Mouse (Mus musculus): Measurements from ENCODE around the gene Pds5b.
A peak's percentile ranks its signal among the peaks of the same experiment; 100 is the strongest.
"Not testable (repeated sequence)": the region's sequence is repeated elsewhere in the genome, so short reads cannot be mapped to it uniquely, and the experiment has no call there.

Pds5b gene

DNA sequence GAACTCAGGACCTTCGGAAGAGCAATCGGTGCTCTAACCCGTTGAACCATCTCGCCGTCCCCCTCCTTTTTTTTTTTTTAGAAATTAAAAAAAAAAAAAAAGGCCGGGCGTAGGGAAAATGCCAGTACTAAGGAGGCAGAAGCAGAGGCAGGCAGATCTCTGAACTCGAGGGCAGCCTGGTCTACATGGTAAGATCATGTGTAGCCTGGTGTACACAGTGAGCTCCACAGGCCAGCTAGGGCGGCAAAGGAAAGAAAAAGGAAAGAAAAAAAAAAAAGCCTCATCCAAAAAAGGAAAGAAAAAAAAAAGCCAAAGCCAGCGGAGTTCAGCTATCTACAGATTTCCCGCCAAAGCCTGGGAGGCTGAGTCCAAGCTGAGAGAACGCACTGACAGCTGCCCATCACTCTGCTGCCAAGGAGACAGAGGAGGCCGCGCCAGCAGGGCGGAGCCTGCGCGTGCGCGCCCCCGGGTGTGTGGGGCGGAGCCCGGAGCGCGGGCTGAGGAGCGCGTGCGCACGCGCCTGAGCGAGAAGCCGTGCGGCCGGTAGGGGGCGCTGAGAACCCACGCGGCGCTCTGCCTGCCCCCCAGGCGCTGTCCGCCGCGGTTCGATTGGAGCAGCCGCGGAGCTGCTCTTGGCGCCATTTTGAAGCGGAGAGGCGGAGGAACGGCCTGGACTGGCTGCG lies at the start of gene Pds5b:
Gene Pds5b, plus strand, starts transcription at position 587 of the 683 bp plus-strand sequence.
- peak; percentile 89 to 93 for DNase-seq (ENCODE audit: low spot score in 2 of 2)

DNA sequence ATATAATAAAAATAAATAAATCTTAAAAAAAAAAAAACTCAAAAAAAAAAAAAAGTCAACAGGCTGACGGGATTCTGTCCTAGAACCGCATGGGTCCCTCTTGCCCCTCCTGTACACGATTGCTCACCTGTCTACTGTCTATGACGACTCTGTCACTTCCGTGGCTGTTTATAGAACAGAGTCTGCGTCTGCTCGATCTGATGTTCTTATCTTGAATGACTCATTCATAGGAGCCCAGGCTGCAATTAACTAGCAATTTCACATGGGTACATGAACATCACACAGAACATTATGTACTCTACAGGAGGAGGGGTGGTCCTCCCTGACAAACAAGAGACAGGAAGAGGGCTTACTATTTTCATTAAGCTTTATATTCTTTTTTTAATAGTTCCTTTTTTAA lies 48.0 kb upstream of the Pds5b start:
- DNase-seq (ENCODE audit: low spot score in 2 of 2): no peak

DNA sequence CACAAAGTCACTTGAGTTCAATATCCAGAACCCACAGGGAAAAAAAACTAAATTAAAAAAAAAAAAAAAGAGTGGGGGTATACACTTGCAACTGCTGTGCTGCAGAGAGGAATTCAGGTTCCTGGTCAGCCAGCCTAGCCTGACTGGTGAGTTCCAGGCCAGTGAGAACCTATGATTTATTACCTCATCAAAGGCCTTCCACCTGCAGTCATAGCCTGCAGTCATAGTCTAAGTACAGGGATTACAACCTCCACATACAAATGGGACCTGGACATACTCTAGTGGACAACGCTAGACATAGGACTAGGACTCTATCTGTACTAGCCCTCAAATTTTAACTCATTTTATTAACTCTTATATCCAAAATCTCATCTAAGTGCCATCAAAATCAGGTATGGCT lies 44.3 kb upstream of the Pds5b start:
- no peak for DNase-seq (ENCODE audit: low spot score in 2 of 2)

DNA sequence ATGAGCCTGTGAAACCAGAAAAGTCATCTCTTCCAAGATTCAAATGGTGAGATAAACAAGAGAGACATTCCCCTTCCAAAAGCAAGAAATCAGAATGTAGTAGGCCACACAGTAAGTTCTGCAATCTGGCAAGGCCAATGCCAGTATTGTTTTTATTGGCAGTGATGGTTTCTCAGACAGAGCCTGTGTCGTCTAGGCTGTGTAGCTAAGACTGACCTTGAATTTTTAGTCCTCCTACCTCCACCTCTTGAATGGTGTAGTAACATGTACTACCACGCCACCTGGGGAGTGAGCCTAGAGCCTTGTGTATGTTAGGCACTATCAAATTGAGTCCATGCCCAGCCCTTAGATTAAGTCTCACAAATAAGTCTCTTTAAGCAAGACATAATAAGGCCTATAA lies 43.8 kb upstream of the Pds5b start:
- DNase-seq (ENCODE audit: low spot score in 2 of 2): no peak

DNA sequence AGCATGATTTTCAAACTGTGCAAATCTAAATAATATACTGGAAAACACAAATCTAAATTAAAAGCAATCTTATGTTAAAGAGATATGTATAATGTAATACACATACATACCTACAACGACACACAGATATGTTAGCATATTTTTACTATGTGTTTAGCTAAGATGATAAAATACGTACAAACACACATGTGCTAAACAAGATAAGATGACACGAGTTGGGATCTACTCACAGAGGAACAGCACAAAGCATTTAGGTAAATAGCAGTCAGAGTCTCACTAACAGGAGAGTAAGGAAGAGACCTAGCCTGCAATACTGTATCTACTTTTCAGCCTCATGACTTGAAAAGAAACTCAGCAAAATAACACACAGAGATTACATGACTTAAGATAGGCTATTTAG lies 32.1 kb upstream of the Pds5b start:
- no peak for DNase-seq (ENCODE audit: low spot score in 2 of 2)

DNA sequence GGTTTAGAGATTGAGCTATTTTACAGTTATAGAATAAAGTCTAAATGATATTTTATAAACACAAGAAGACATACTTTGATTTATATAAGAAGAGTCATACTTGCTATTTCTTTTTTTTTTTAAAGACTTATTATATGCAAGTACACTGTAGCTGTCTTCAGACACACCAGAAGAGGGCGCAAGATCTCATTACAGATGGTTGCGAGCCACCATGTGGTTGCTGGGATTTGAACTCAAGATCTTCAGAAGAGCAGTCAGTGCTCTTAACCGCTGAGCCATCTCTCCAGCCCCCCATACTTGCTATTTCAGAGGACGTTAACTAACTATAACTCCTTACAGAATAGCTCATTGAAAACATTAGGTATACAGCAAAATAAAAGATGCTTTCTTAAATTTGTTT lies 30.1 kb upstream of the Pds5b start:
- not testable (repeated sequence) for DNase-seq (ENCODE audit: low spot score in 2 of 2)

DNA sequence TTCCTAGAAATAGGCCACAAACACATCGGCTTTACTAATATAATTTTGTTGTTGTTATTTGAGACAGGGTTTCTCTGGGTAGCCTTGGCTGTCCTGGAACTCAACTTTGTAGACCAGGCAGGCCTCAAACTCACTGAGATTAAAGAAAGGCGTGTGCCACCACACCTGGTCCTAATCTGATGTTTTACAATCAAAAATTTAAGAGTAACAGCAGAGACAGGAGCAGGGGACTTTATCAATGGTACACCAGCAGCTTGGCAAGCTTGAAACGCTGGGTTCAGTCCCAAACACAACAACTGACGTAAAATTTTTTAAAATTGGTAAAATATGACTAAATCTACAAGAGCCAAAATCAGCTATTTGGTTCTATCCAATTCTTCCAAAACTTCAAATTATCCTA lies 28.6 kb upstream of the Pds5b start:
- no peak for DNase-seq (ENCODE audit: low spot score in 2 of 2)

DNA sequence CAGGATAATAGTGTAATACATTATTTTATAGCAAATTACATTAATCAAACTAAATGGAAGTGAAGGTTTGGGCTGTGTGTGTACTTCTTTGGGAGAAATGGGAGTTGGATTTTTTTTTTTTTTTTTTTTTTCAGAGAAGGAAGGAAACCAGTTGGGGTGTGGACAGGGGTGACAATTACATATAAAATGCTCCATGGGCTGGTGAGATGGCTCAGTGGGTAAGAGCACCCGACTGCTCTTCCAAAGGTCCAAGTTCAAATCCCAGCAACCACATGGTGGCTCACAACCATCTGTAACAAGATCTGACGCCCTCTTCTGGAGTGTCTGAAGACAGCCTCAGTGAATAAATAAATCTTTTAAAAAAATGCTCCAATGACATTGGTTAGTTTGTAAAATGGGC lies 21.0 kb upstream of the Pds5b start:
- no peak for DNase-seq (ENCODE audit: low spot score in 2 of 2)

DNA sequence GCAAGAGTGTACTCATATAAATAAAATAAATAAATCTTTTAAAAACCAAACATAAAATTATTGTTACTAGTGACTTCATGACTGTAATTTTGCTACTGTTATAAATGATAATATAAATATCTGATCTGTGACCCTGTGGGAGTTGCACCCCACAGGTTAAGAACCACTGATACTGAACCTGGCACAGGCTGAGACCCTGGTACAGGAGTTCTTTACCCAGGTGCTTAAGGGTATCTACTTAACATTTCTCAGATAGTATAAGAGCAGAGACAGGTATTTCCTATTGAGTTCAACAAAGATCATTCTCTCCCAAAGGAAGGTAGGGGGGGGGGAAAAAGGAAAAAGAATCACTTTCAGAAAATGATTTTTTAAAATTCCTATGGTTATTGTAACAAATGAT lies 19.0 kb upstream of the Pds5b start:
- DNase-seq (ENCODE audit: low spot score in 2 of 2): no peak

DNA sequence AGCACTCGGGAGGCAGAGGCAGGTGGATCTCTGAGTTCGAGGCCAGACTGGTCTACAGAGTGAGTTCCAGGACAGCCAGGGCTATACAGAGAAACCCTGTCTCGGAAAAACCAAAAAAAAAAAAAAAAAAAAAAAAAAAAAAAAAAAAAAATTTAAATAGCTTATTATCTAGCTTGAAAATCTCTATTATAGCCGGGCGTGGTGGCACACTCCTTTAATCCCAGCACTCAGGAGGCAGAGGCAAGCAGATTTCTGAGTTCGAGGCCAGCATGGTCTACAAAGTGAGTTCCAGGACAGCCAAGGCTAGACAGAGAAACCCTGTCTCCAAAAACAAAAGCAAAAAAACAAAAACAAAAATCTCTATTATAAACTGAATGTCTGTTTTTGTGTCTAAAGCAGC lies 14.1 kb upstream of the Pds5b start:
- DNase-seq (ENCODE audit: low spot score in 2 of 2): not testable (repeated sequence)

DNA sequence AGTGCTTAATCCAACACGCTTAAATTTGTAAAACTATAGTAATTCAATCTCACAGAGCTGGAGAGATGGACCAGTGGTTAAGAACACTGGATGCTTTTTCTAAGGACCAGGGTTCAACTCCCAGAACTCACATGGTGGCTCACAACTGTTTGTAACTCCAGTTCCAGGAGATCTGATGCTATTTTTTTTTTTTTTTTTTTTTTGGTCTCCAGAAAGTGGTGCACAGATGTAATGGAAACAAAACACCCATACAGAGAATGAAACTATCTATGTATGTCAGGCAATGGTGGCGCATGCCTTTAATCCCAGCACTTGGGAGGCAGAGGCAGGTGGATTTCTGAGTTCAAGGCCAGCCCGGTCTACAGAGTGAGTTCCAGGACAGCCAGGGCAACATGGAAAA lies 13.2 kb upstream of the Pds5b start:
- not testable (repeated sequence) for DNase-seq (ENCODE audit: low spot score in 2 of 2)

DNA sequence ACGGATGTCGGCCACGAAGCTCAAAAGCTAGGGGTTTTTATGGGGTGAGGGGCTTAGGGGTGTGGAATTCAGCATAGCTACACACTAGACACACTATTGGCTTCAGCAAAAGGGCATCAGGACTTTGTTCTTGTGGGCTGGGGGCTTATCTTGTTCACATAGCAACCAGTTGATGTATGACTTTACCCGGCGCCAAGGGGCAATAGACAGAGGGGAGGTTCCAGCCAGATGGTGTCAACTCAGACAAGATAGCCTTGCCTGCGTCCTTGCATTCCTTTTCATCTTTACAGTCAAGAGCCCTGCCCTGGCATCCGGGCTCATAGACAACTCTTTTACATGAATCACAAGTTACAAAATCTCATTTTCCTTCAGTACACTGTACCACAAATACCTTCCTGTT lies 9.6 kb upstream of the Pds5b start:
- not testable (repeated sequence) for DNase-seq (ENCODE audit: low spot score in 2 of 2)

DNA sequence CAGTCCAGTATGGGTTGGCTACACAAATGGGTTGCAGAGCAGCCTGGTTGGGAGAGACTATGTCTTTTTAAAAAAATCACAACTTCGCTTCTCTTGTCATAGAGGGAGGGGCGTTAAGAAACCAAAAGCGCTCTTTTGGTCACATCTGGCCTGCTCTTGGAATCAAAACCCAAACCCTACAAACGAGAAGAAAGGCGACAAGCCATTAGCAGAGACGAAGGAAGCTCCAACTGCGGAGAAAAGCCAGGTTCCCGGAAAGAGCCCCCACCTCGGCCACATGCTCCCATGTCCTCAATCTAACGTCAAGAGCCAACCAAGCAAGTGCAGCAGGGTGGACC lies 8.8 kb upstream of the Pds5b start:
- no peak for DNase-seq (ENCODE audit: low spot score in 2 of 2)

DNA sequence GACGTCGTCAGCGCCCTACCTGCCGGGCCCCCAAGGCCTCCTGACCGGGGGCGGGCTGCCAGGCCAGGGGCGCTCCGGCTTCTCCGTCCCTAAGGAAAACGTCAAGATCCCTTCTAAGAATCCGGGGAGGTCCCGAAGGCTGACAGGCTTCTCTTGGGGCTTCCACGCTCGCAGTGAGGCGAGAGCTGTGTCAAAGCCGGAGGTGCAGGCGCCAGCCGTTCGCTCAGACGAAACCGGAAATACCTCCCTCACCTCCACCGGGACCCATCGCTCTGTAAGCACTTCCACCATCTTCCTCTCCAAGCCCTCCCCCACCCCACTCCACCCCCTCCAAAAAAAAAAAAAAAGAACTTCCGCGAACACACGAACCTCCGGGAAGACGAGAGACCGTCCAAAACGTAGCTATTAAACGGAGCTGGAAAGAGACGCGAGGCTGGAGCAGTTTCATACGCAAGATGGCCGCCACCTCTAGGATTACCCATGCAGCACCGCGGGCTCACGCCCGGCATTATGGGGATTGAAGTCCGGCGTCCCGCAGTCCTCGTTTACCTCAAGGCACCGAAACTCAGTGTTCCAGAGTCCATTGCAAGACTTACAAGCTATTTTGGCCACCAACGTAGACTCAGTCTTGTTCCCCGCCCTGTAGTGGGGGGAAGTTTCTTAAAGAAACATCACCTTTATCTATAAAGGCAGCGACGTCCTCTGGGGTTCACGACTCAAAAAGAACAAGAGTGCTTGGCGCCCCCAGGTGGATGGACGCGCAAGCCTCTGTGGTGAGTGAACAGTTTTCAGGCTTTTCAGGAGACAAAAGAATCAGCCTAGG lies 8.2 kb upstream of the Pds5b start:
- peak; percentile 81 to 90 for DNase-seq (ENCODE audit: low spot score in 2 of 2)

DNA sequence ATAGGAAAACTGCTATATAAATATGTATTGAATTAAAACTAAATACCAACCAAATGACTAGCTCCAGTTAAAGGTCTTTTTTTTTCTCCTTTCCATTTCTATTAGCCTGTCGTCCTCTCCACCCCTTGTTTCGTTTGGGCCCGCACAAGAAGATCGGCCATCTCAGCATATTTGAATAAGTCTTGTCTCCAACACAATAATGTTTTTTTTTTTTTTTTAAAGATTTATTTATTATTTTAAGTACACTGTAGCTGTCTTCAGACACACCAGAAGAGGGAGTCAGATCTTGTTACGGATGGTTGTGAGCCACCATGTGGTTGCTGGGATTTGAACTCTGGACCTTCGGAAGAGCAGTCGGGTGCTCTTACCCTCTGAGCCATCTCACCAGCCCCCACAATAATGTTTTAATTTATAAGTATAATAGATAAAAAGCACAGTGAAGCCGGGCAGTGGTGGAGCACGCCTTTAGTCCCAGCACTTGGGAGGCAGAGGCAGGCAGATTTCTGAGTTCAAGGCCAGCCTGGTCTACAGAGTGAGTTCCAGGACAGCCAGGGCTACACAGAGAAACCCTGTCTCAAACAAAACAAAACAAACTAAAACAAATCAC lies 7.3 kb upstream of the Pds5b start, which contains the start of gene N4bp2l2:
Gene N4bp2l2, minus strand, starts transcription at position 51 of the 607 bp plus-strand sequence.
- DNase-seq (ENCODE audit: low spot score in 2 of 2): not testable (repeated sequence)

DNA sequence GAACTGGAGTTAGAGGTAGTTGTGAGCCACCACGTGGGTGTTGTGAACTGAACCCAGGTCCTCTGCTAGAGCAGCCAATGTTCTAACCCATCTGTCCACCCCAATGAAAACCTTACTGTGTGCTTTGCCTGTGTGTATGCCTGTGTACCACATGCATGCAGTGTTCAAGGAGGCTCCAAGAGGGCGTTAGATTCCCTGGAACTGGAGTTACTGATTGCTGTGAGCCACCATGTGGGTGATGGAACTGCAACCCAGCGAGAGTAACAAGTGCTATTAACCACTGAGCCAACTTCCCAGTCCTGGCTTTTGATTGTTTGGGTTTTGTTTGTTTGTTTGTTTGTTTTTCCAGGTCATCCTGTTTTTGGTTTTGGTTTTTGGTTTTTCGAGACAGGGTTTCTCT lies 4.8 kb upstream of the Pds5b start:
- DNase-seq (ENCODE audit: low spot score in 2 of 2): no peak

DNA sequence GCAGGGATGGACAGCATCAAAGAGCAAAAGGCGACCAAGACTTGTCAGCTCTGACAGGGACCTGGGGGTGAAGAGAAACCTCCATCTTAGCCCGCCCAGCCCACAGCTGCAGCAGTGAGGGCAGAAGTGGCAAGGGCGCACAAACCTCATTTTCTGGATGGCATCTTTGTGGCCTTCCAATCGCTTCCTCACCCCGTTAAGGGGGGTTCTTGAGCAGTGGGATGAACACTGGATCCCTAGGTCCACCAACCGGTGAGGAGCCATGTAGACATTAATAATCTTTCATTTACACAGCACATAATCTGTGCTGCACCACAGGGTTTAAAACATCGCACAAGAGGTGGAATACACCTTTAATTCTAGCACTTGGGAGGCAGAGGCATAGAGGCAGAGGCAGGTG lies 1.2 kb upstream of the Pds5b start:
- no peak for DNase-seq (ENCODE audit: low spot score in 2 of 2)

DNA sequence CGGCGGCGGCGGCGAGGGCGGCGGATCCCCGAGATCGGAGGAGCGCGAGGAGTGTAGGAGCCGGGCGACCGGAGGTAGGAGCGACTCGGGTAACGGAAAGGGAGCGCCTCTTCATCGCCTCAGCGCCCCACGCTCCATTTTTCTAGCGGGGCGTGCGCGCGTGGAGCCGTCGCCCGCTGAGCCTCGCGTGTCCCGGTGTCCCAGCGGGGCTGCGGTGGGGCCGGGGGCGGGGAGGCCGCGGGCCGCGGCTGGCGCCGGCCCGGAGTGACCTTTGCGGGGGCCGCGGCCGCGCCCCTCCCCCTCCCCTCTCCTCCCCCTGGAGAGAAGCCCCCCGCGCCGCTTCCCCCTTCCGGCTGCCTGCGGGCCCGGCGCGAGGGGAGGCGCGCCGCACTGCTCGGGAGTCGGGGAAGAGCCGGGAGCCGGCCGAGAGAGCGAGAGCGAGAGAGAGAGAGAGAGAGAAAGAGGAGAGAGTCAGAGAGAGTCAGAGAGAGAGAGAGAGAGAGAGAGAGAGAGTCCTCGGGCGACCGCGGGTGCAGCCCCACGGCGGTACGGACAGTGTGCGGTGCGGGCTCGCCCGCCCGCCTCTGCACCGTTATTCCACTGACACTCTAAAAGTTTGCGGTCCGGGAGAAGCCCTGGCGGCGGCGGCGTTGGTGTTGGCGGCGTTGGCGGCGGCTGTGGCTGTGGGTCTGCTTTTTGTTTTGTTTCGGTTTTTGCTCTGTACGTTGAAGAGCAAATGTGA lies 512 bp downstream of the Pds5b start:
- peak; percentile 11 to 18 for DNase-seq (ENCODE audit: low spot score in 2 of 2)

DNA sequence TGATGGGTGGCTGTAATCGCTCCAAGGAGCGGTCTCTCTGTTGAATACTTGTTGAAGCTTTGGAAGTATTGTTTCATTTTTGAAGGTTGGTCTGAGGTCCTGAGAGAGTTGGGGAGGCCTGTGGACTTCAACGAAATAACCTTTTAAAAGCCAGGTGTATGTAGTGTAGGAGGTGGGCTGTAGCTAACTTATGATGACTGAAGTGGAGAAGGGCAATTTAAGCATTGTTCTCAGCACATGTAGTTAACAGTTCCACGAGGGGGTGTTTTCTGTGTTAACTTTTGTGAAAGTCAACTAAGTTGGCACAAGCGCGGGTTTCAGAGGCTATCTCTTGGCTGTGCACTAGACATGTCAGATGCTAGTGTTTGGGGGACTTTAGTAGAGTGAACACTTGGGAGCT lies 1.3 kb downstream of the Pds5b start:
- no peak for DNase-seq (ENCODE audit: low spot score in 2 of 2)

DNA sequence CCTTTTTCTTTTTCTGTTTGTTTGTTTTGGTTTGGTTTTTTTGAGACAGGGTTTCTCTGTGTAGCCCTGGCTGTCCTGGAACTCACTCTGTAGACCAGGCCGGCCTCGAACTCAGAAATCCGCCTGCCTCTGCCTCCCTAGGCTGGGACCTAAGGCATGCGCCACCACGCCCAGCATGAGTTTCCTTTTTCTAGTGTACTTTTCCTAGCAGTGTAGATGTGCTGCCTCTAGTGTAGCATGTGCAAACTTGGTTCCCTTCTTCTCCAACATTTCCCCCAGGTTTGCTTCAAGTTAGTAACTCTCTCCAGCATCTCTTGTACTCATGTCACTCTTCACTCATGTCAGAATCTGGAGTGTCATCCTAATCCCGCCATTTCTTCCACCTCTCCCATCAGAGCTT lies 9.3 kb downstream of the Pds5b start:
- DNase-seq (ENCODE audit: low spot score in 2 of 2): not testable (repeated sequence)

DNA sequence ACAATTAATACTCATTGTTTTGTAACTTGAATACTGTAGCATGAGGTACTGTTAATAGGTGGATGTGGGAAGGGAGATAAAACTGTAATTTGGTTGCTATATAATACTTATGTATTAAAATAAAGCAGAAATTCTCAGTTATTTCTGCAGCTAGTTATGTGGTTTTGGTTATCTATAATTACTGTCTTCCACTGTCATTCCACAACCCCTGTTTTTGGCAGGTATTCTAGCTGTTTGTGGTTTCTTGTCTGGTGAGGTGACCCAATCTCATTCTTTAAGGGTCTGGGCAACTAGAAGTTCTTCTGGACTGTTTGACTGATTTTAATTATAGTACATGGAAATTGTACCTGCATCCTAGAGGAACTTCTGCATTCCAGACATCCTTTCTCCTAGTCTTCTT lies 17.1 kb downstream of the Pds5b start:
- no peak for DNase-seq (ENCODE audit: low spot score in 2 of 2)

DNA sequence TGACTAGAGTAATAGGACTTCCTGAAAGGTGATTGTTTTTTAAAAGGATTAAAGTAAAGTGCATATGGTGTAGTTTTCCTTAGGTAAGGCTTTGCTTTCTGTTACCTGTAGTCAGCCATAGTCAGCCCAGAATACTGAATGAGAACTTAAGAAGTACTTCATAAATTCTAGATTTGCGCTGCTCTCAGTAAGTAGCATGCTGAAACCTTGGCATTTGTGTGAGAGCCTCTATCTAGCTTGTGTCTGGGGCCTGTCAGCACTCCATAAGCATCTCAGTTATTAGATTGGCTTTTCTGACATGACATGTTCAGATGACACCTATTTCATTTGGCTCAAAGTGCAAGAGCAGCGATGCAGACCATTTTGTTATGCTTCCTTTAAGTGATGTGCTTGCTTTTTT lies 19.7 kb downstream of the Pds5b start:
- no peak for DNase-seq (ENCODE audit: low spot score in 2 of 2)

Measured in spleen, postnatal 14 days (tissue).